Mouse (Mus musculus): ENCODE data around the gene Ap5s1. TPM values are rescaled to one million over a fixed set of nuclear protein-coding genes. Genes with fewer than 3 reads are reported as not detected.

Gene Ap5s1
- polyA plus RNA-seq, 1 experiment from 2014 or later: 23.7 TPM

DNA sequence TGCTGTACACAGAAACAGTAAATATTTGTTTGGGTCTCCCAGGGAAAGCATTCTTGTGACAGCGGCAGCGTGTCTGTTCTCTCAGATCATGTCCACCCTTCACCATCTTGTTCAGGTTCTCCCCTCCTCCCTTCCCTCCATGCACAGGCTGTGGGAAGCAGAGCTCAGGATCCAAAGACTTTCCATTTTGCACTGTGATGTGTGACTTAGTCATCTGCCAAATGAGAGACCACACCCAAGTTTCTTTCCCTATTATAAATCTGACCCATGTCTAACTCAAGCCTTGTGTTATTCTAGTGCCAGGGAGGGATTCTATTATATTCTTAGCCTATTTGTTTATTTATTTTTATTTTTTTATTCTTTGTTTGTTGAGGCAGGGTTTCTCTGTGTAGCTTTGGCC lies 1.5 kb downstream of the Ap5s1 start:
- 94% methylated on average over 2 of the region's 2 CpGs for WGBS
- no peak for ATAC-seq (ENCODE audit: low FRiP score, low TSS enrichment)
- no peak overlapping the region for H3K27ac ChIP-seq (ENCODE audit: low read depth, low read length)
- H3K4me3 ChIP-seq (ENCODE audit: low read length): no peak overlapping the region
- no peaks in the 10 kb centered on the region for H3K27me3 ChIP-seq (ENCODE audit: control insufficient read depth, insufficient read depth, low read length)
- no peak overlapping the region for H3K9ac ChIP-seq (ENCODE audit: low read depth, low read length)
- peaks cover 4% of the 10 kb centered on the region; the same call in 1 of the 2 replicates for H3K36me3 ChIP-seq (ENCODE audit: control insufficient read depth, insufficient read depth, low read length)
- peaks cover 14% of the 10 kb centered on the region for H3K4me1 ChIP-seq (ENCODE audit: control insufficient read depth, insufficient read depth, low read length)
- no peaks in the 10 kb centered on the region for H3K9me3 ChIP-seq (ENCODE audit: control insufficient read depth, low read length)
- no peak overlapping the region for H3K4me2 ChIP-seq (replicated peaks; ENCODE audit: low read depth, low read length)

DNA sequence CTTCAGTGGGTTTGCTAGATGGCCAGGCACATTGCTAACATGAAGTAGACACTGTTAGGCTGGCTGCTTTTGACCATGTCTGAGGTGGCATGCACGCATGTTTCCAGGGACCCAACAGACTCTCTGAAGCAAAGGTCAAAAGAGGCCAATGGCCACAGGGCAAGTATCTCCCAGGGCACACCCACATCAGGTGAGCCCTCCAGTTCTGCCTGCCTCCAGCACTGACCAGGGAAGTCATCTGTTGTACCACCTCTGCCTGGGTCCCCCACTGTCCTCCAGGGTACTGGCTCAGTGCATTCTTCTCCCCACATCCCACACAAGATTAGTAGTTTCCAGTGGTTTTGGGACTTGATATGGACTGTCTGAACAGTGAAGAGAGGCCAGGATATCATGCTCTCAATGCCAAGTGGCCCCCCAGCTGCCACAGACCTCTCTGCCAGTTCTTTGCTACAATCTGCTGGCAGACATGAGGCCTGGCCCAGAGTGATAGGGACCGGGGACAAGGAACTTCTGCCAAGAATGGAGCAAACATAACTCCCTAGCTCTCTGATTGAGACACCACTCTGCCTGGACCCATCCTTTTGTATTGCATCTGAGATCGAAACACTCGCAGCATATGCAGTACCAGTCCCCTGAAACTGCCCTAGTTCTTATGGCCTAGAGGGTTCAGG lies 2.4 kb downstream of the Ap5s1 start:
- Histone ChIP-seq H3K4me3 (ENCODE audit: low read length) (peak overlapping the region; percentile 62), H3K4me2 (replicated peaks; ENCODE audit: low read depth, low read length) (peak overlapping the region; percentile 58), H3K4me1 (ENCODE audit: control insufficient read depth, insufficient read depth, low read length) (peaks cover 14% of the 10 kb centered on the region), H3K27me3 (ENCODE audit: control insufficient read depth, insufficient read depth, low read length) (no peaks in the 10 kb centered on the region), H3K9ac (ENCODE audit: low read depth, low read length) (peak overlapping the region; percentile 65; the same call in 1 of the 2 replicates), H3K27ac (ENCODE audit: low read depth, low read length) (peak overlapping the region; percentile 74; the same call in 1 of the 2 replicates), H3K36me3 (ENCODE audit: control insufficient read depth, insufficient read depth, low read length) (peaks cover 4% of the 10 kb centered on the region; the same call in 1 of the 2 replicates), H3K9me3 (ENCODE audit: control insufficient read depth, low read length) (no peaks in the 10 kb centered on the region)
- no peak for ATAC-seq (ENCODE audit: low FRiP score, low TSS enrichment)
- WGBS: 76% methylated on average over 4 of the region's 4 CpGs

DNA sequence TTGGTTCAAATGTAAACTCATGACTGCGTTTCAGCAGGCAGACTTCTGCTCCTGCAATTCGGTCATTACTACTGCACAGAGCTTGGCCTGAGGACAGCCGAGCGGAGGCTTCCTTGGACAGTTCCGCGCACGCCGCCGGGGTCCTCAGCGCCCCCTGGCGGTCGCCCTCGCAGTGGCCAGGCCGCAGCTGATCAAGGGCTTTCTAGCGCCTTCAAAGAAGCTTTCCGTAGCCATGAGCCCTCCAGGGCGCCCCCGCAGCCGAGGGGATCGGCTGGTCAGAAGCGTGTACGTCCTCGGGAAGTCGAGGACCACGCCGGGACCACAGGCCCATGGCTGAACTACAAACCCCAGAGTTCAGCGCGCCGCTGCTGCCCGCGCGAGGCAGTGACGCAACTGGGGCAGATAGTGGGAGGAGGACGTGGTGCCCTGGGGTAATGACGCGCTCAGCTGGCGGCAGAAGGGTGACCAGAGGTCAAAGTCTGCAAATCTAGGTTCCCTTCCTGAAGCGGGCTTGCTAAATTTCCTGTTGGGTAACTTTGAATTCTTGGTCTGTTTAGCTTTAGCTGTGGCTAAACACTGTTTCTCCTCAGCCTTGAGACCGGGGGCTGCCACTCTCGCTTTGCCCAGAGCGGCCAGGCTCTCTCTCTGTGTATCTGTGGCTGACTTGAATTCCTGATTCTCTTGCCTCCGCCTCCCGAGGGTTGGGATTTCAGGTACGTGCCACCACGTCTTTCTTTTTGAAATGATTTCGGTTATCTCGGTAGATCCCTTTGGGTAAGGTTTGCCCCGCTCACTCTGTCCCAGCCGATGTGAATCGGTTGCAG lies 3.3 kb downstream of the Ap5s1 start:
- ATAC-seq (ENCODE audit: low FRiP score, low TSS enrichment): peak; percentile 98
- 2% methylated on average over 50 of the region's 50 CpGs for WGBS
- no peaks in the 10 kb centered on the region for H3K27me3 ChIP-seq (ENCODE audit: control insufficient read depth, insufficient read depth, low read length)

GRCm38 (mm10) chr2:131211026-131211615 lies 4.2 kb downstream of the Ap5s1 start:
- no peaks in the 10 kb centered on the region for H3K9me3 ChIP-seq (ENCODE audit: control insufficient read depth, low read length)
- peak overlapping the region; percentile 74; the same call in 1 of the 2 replicates for H3K27ac ChIP-seq (ENCODE audit: low read depth, low read length)
- H3K4me2 ChIP-seq (replicated peaks; ENCODE audit: low read depth, low read length): peak overlapping the region; percentile 58
- no peaks in the 10 kb centered on the region for H3K27me3 ChIP-seq (ENCODE audit: control insufficient read depth, insufficient read depth, low read length)
- WGBS: 67% methylated on average over 9 of the region's 9 CpGs
- peak overlapping the region; percentile 65 for H3K9ac ChIP-seq (ENCODE audit: low read depth, low read length)
- peak overlapping the region; percentile 62 for H3K4me3 ChIP-seq (ENCODE audit: low read length)
- peaks cover 4% of the 10 kb centered on the region; the same call in 1 of the 2 replicates for H3K4me1 ChIP-seq (ENCODE audit: control insufficient read depth, insufficient read depth, low read length)
- H3K36me3 ChIP-seq (ENCODE audit: control insufficient read depth, insufficient read depth, low read length): peaks cover 4% of the 10 kb centered on the region; the same call in 1 of the 2 replicates
- ATAC-seq (ENCODE audit: low FRiP score, low TSS enrichment): no peak

More for the DNA sequence above, 3.3 kb downstream of the Ap5s1 start:
- Histone ChIP-seq H3K4me2 (replicated peaks; ENCODE audit: low read depth, low read length) (peak overlapping the region; percentile 58), H3K27ac (ENCODE audit: low read depth, low read length) (peak overlapping the region; percentile 74), H3K9ac (ENCODE audit: low read depth, low read length) (peak overlapping the region; percentile 65), H3K9me3 (ENCODE audit: control insufficient read depth, low read length) (no peaks in the 10 kb centered on the region), H3K4me3 (ENCODE audit: low read length) (peak overlapping the region; percentile 62), H3K36me3 (ENCODE audit: control insufficient read depth, insufficient read depth, low read length) (peaks cover 4% of the 10 kb centered on the region; the same call in 1 of the 2 replicates), H3K4me1 (ENCODE audit: control insufficient read depth, insufficient read depth, low read length) (peaks cover 7% of the 10 kb centered on the region; the same call in 1 of the 2 replicates)

DNA sequence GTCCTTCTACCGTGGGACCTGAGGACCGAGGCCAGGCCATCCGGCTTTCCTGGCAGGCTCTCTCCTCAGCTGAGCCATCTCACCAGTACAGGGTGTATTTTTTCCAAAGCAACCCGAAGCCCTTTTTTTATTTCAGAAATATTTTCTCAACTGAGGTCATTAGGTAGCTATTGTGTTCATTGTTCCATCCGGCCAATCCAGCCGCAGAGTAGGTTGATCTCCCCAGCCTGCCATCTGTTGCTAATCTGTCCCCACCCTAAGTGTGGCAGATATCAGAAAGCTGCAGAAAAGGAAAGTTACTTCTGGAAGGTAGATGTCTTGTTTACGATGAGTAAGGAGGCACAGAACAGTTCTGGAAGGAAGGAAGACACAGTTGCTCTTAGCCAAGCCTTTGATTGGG lies 6.9 kb downstream of the Ap5s1 start:
- Histone ChIP-seq H3K9me3 (ENCODE audit: control insufficient read depth, low read length) (no peaks in the 10 kb centered on the region), H3K27ac (ENCODE audit: low read depth, low read length) (no peak overlapping the region), H3K4me2 (replicated peaks; ENCODE audit: low read depth, low read length) (no peak overlapping the region), H3K9ac (ENCODE audit: low read depth, low read length) (no peak overlapping the region), H3K27me3 (ENCODE audit: control insufficient read depth, insufficient read depth, low read length) (no peaks in the 10 kb centered on the region), H3K36me3 (ENCODE audit: control insufficient read depth, insufficient read depth, low read length) (peaks cover 4% of the 10 kb centered on the region; the same call in 1 of the 2 replicates), H3K4me3 (ENCODE audit: low read length) (no peak overlapping the region), H3K4me1 (ENCODE audit: control insufficient read depth, insufficient read depth, low read length) (peaks cover 4% of the 10 kb centered on the region; the same call in 1 of the 2 replicates)
- 88% methylated on average over 7 of the region's 7 CpGs for WGBS
- ATAC-seq (ENCODE audit: low FRiP score, low TSS enrichment): no peak

- Histone ChIP-seq H3K9me3 (ENCODE audit: control insufficient read depth, low read length) (no peaks in the 10 kb centered on the region), H3K27me3 (ENCODE audit: control insufficient read depth, insufficient read depth, low read length) (no peaks in the 10 kb centered on the region), H3K4me1 (ENCODE audit: control insufficient read depth, insufficient read depth, low read length) (peaks cover 1% of the 10 kb centered on the region; the same call in 1 of the 2 replicates), H3K4me2 (replicated peaks; ENCODE audit: low read depth, low read length) (no peak overlapping the region), H3K36me3 (ENCODE audit: control insufficient read depth, insufficient read depth, low read length) (peaks cover 4% of the 10 kb centered on the region; the same call in 1 of the 2 replicates), H3K4me3 (ENCODE audit: low read length) (no peak overlapping the region), H3K9ac (ENCODE audit: low read depth, low read length) (no peak overlapping the region), H3K27ac (ENCODE audit: low read depth, low read length) (no peak overlapping the region)
- 76% methylated on average over 7 of the region's 7 CpGs for WGBS
- ATAC-seq (ENCODE audit: low FRiP score, low TSS enrichment): no peak
Observed at GRCm38 (mm10) chr2:131215941-131216858, 9.3 kb downstream of the Ap5s1 start.

DNA sequence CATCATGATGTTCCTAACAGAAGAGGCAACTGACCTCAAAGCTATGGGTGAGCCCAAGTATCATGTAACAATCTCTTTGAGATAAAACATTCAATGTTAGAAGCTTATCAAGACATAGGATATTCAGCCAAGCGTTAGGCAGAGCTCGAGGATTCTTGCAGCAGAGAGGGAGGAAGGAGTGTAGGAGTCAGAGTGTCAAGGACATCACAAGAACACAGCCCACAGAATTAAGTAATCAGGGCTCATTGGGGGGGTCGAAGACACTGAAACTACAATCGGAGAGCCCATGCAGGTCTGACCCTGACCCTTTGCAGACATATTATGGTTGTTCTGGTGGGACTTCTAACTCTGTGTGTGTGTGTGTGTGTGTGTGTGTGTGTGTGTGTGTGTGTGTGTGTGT lies 13.2 kb downstream of the Ap5s1 start:
- Histone ChIP-seq H3K9ac (ENCODE audit: low read depth, low read length) (no peak overlapping the region), H3K4me1 (ENCODE audit: control insufficient read depth, insufficient read depth, low read length) (peaks cover 3% of the 10 kb centered on the region; the same call in 1 of the 2 replicates), H3K4me2 (replicated peaks; ENCODE audit: low read depth, low read length) (no peak overlapping the region), H3K4me3 (ENCODE audit: low read length) (no peak overlapping the region), H3K36me3 (ENCODE audit: control insufficient read depth, insufficient read depth, low read length) (no peaks in the 10 kb centered on the region), H3K27ac (ENCODE audit: low read depth, low read length) (no peak overlapping the region), H3K9me3 (ENCODE audit: control insufficient read depth, low read length) (no peaks in the 10 kb centered on the region), H3K27me3 (ENCODE audit: control insufficient read depth, insufficient read depth, low read length) (no peaks in the 10 kb centered on the region)
- ATAC-seq (ENCODE audit: low FRiP score, low TSS enrichment): no peak
- WGBS: 62% methylated on average over 4 of the region's 4 CpGs

DNA sequence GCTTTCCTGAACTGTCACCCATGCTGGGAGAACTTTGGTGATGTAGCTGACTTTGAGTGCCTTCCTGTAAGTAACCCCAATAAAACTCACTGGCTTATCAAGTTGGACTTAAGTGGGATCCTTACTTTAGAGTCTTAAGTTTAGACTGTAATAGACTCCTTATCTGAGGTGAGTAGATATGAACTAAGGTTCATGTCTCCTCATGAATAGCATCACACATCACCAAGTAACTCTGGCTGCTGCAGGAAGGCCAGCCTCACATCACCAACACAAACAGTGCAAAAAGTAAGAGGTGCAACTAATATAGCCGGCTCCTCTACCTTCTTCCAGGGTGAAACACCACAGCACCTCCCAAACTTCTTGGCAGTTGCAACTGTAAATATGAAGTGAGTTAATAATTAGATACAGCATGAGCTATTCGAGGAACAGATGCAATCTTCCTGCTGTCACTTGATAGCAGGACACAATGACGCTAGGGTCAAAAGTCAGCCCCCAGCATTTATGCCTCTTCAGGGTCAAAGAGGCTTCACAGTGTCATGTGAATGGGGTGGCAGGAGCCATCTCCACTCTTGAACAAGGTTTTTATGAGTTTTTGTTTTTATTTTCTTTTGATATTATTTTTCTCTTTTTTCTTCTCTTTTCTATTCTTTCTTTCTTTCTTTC lies 15.1 kb downstream of the Ap5s1 start:
- WGBS: 63% methylated on average over 3 of the region's 3 CpGs
- Histone ChIP-seq H3K4me2 (replicated peaks; ENCODE audit: low read depth, low read length) (no peak overlapping the region), H3K9me3 (ENCODE audit: control insufficient read depth, low read length) (no peaks in the 10 kb centered on the region)

More for the DNA sequence above, 15.1 kb downstream of the Ap5s1 start:
- no peak overlapping the region for H3K27ac ChIP-seq (ENCODE audit: low read depth, low read length)
- no peak overlapping the region for H3K9ac ChIP-seq (ENCODE audit: low read depth, low read length)
- no peaks in the 10 kb centered on the region for H3K36me3 ChIP-seq (ENCODE audit: control insufficient read depth, insufficient read depth, low read length)
- H3K4me3 ChIP-seq (ENCODE audit: low read length): no peak overlapping the region
- H3K27me3 ChIP-seq (ENCODE audit: control insufficient read depth, insufficient read depth, low read length): no peaks in the 10 kb centered on the region
- peaks cover 3% of the 10 kb centered on the region; the same call in 1 of the 2 replicates for H3K4me1 ChIP-seq (ENCODE audit: control insufficient read depth, insufficient read depth, low read length)
- no peak for ATAC-seq (ENCODE audit: low FRiP score, low TSS enrichment)

All from kidney, embryonic 14.5 days (tissue).